Mouse (Mus musculus) megakaryocyte, embryonic 14.5 days (primary cell): ENCODE data around the gene Zfp39. TPM values are rescaled to one million over a fixed set of nuclear protein-coding genes. Genes with fewer than 3 reads are reported as not detected.
A peak's percentile ranks its signal among the peaks of the same experiment; 100 is the strongest.

ENCODE experiments used
- H3K27me3 ChIP-seq: replicated peaks from 2 replicates; pipeline ENCODE3; 2012; ENCODE audit warnings: inconsistent platforms
- H3K36me3 ChIP-seq: replicated peaks from 2 replicates; pipeline ENCODE3; 2012; ENCODE audit warnings: low read length, inconsistent platforms, mixed read lengths
- H3K4me1 ChIP-seq: 2 replicates; pipeline ENCODE4 v1.6.1; 2012; ENCODE audit warnings: inconsistent platforms
- H3K4me3 ChIP-seq: replicated peaks from 2 replicates; pipeline ENCODE3; 2012; ENCODE audit warnings: moderate library complexity, mild to moderate bottlenecking, inconsistent platforms
- H3K9me3 ChIP-seq: 2 replicates; pipeline ENCODE4 v1.6.1; 2012; ENCODE audit warnings: inconsistent platforms
- FLI1 ChIP-seq: IDR thresholded peaks from 2 replicates; pipeline ENCODE4 v1.6.1; 2012; ENCODE audit warnings: low read length, inconsistent platforms, mixed read lengths
- GATA1 ChIP-seq: IDR thresholded peaks from 3 replicates; pipeline ENCODE4 v1.6.1; 2012; ENCODE audit warnings: mixed read lengths, low read length, inconsistent platforms, borderline replicate concordance
- polyA plus RNA-seq: library from polyadenylated mRNA; stranded (reverse); fragments of >175 nt; gene quantifications from 2 replicates; pipeline ENCODE4 v1.2.3, GENCODE M21; 2012; ENCODE audit warnings: low replicate concordance; ENCODE audit not compliant: insufficient read depth

The Zfp39 gene
- polyA plus RNA-seq, 1 experiment = 0.11 TPM

DNA sequence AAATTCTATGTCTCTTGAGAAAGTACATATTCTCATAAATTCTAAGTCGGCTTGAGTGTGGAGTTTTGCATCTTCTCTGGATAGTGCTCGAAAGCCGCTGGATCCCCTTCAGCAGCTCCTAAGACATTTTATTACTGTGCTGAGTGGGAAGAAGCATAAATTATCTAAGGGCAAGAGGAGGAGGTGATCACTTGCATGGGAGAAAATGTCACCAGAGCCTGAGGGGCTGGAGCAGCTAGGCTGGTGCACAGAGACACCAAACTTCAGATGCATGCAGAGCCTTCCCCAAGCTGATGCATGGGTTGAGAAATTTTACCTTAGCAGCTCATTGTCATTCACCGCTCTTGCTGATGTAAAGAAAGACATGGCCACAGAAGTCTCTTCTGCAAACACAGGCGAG, 40.1 kb upstream of the Zfp39 start:
- no peak for TF ChIP-seq GATA1
- no peak for TF ChIP-seq FLI1
- Histone ChIP-seq H3K9me3 (peaks cover 4% of the 10 kb centered on the region; the same call in 1 of the 2 replicates), H3K27me3 (peaks cover 52% of the 10 kb centered on the region), H3K4me3 (no peak overlapping the region), H3K36me3 (no peaks in the 10 kb centered on the region), H3K4me1 (peaks cover 29% of the 10 kb centered on the region)

DNA sequence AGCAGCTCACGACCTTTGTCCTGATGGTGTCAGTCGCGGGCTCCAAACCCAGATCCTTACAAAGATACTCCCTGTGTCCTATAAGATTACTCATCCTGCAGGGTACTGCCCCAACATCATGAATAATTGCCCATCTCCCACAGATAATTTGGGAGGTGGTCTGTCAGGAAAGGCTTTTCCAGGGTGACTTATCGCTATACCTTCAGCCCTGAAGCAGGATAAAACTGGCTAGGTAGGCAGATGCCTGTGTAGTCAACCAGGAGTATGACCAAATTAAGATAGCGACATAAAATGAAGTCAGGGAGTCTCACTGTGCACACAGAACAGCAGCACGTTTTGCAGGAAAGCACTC, 35.0 kb upstream of the Zfp39 start:
- peaks cover 4% of the 10 kb centered on the region; the same call in 1 of the 2 replicates for H3K9me3 ChIP-seq
- TF ChIP-seq GATA1 = no peak
- TF ChIP-seq FLI1 = no peak
- peak overlapping the region; percentile 99 for H3K4me3 ChIP-seq
- H3K27me3 ChIP-seq = peaks cover 13% of the 10 kb centered on the region
- H3K4me1 ChIP-seq = peaks cover 42% of the 10 kb centered on the region
- peaks cover 29% of the 10 kb centered on the region for H3K36me3 ChIP-seq

DNA sequence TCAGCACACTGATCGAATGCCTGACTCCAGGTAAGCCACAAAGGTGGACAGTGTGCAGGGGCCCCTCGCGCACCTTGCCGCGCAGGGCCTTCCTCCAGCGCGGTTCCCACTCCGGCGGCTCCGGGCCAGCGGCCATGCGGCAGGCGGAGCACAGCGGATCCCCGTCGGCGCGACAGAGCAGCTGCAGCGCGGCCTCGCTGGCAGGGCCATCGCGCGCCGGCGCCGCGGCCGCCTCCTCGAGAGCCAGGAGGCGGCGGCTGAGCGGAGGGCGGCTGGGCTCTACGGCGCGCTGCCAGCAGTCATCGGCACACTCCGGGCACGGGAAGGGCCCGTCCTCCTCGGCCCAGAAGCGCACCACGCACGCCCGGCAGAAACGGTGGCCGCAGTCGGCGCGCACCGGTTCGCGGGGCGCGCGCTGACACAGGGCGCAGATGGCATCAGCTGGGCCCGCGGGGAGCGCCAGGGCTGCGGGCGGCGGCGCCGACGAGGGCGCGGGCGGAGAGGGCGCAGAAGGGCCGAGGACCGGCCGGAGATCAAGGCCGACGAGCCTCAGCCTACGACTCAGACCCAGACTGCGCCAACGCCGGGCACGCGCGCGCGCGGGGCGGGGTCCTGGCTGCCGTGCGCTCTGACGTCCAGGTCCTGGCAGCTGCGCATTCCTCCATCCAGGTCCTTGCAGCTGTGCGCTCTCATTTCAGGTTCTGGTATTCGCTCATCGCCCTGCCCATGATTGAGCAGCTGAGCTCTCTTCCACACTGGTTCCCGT, 34.5 kb upstream of the Zfp39 start, which contains the start of gene Rnf187:
Gene Rnf187 (minus strand): TSS at position 595 of the 766 bp plus-strand sequence.
- TF ChIP-seq GATA1 (no peak), FLI1 (no peak)
- Histone ChIP-seq H3K27me3 (peaks cover 9% of the 10 kb centered on the region), H3K4me1 (peaks cover 39% of the 10 kb centered on the region), H3K36me3 (peaks cover 34% of the 10 kb centered on the region), H3K9me3 (peaks cover 4% of the 10 kb centered on the region; the same call in 1 of the 2 replicates), H3K4me3 (peak within 1 kb of the TSS; percentile 99)

DNA sequence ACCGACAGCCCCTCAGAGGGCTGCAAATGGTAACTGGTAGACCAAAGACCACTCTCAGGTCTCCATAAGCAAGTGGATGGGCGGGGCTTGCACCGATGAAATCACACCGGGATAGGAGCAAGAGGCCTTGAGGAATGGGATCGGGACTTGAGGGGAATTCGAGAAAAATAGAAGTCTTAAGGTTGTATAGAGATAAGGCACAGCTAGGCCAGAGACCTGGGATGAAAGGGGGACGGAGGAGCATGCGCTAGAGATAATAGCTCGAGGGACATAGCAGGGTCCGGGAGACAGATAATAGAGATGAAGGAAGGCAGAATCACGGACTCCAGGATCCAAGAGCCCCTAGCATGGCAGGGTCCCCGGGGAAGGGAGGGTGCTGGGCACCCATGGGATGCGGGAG, 33.9 kb upstream of the Zfp39 start:
- peaks cover 40% of the 10 kb centered on the region for H3K36me3 ChIP-seq
- peak overlapping the region; percentile 99 for H3K4me3 ChIP-seq
- peaks cover 6% of the 10 kb centered on the region for H3K27me3 ChIP-seq
- H3K4me1 ChIP-seq = peaks cover 39% of the 10 kb centered on the region
- H3K9me3 ChIP-seq = peaks cover 4% of the 10 kb centered on the region; the same call in 1 of the 2 replicates
- no peak for TF ChIP-seq GATA1
- no peak for TF ChIP-seq FLI1

DNA sequence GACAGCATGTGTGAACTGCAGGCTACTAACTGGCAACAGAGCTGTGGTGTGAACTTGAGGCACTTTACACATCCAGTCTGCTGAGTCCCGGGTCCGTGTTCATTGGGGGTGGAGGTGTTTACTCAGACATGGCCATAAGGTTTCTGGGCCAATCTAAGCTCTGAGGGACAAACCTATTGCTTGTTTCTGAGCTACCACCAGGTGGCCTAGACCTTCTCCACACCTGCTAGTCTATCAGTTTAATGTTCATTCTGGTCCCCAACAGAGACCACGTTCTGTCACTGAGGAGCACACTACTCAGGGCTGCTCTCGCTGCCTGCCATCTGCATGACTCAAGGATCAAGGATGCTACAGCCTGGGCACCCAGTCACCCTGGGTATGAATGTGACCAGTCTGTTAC, 27.6 kb upstream of the Zfp39 start:
- peaks cover 61% of the 10 kb centered on the region for H3K4me1 ChIP-seq

DNA sequence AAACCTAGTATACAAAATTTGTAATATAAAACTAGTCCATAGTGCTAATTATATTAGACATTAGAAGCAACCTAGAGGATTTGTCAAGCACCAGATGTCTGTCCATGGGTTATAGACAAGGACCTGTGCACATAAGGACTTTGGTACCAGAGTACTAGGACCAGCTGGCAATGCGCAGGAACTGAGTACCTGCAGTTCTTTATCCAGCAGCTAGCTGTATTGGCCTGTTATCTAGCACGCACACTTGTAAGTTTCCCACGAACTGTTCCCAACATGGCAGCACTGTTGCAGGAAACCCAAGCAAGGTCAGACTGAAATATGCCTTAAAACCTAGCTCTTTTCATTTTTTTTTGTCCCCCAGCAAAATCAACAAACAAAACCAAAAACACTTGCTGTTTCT, 26.2 kb upstream of the Zfp39 start:
- TF ChIP-seq FLI1 (no peak), GATA1 (no peak)
- H3K36me3 ChIP-seq = peaks cover 44% of the 10 kb centered on the region
- peaks cover 53% of the 10 kb centered on the region for H3K4me1 ChIP-seq
- no peaks in the 10 kb centered on the region for H3K9me3 ChIP-seq
- no peak overlapping the region for H3K4me3 ChIP-seq
- H3K27me3 ChIP-seq = peaks cover 5% of the 10 kb centered on the region

More for the DNA sequence above, 27.6 kb upstream of the Zfp39 start:
- TF ChIP-seq GATA1 (no peak), FLI1 (no peak)
- Histone ChIP-seq H3K36me3 (peaks cover 55% of the 10 kb centered on the region), H3K4me3 (no peak overlapping the region), H3K9me3 (no peaks in the 10 kb centered on the region), H3K27me3 (no peaks in the 10 kb centered on the region)

DNA sequence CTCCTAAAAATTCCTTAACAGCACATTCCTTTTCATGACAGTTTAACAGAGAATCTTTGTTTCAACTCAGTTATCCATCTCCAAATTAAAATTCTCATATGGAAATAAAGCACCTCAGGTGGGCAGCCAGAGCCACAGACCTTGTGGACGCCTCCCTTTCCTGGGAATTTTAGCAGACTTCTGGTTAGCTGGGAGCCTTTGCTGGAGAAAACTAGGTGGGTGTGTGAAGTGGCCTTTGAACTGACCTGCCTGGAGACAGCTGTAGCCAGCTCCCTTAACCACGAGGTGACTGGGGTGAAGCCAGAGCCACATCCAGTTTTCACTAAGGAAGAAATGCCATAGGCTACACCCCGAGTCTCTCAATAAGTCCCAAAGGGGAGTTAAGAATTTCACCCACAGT, 25.6 kb upstream of the Zfp39 start:
- no peak overlapping the region for H3K4me3 ChIP-seq
- H3K9me3 ChIP-seq = no peaks in the 10 kb centered on the region
- TF ChIP-seq FLI1 (no peak), GATA1 (no peak)
- H3K4me1 ChIP-seq = peaks cover 53% of the 10 kb centered on the region
- peaks cover 8% of the 10 kb centered on the region for H3K27me3 ChIP-seq
- H3K36me3 ChIP-seq = peaks cover 40% of the 10 kb centered on the region

DNA sequence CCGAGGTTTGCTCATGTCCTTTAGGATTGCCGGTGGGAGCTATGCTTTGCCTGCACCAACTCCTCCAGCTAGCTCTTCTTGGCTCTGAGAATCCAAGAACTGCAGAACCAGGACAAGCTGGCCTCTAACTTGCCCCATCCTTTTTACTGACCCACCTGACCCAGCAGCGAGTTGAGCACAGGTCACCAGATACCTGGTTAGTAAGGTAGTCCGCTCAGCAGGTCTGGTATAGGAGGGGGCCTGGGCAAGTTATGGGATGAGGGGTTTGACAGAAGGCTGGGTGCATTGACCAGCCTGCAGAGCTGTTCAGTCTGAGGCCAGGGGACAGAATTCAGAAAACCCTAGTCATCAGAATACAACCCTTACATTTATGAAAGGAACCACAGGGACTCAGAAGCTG, 25.0 kb upstream of the Zfp39 start:
- Histone ChIP-seq H3K9me3 (no peaks in the 10 kb centered on the region), H3K4me1 (peaks cover 53% of the 10 kb centered on the region), H3K27me3 (peaks cover 9% of the 10 kb centered on the region), H3K4me3 (no peak overlapping the region), H3K36me3 (peaks cover 34% of the 10 kb centered on the region)
- TF ChIP-seq FLI1 (no peak), GATA1 (no peak)

DNA sequence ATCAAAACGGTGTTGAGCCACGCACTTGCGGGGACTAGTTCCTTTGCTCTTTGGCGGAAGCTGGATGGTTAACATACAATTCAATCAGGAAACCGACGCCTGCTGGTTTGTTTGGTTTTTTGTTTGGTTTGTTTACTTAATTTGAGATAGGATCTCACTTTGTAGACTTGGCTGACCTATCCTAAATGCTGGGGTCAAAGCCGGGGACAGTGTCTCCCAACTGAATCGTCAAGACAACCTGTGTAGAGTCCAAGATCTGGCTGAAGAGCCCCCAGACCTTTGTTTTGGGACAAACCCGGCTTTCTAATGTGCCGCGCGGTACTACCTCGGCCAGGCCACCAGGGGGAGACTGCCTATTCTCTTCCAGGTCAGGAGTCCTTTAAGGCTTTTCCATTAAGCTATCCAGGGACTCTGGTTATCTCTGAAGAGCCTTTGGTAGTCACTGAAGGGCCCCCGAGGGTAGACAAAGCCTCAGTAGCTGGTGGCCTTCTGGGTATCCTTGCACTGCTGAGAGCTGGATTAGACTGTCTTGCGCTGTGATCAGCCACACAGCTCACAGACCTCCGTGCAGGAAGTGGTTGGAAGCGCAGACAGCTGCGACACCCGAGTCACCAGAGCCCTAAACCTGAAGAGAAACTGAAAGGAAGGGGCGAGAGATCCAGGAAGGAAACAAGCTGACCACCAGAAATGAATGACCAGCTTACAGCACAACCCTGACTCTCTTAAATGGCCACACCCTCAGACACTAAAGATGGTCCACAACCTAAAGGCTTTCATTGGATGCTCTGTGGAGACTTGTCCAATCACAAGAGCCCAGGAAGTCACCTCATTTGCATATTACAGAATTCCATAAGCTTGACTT, 24.0 kb upstream of the Zfp39 start:
- Histone ChIP-seq H3K4me1 (peaks cover 53% of the 10 kb centered on the region), H3K36me3 (peaks cover 24% of the 10 kb centered on the region), H3K4me3 (peak overlapping the region; percentile 94), H3K9me3 (no peaks in the 10 kb centered on the region), H3K27me3 (peaks cover 20% of the 10 kb centered on the region)
- TF ChIP-seq FLI1 = no peak
- TF ChIP-seq GATA1 = no peak

DNA sequence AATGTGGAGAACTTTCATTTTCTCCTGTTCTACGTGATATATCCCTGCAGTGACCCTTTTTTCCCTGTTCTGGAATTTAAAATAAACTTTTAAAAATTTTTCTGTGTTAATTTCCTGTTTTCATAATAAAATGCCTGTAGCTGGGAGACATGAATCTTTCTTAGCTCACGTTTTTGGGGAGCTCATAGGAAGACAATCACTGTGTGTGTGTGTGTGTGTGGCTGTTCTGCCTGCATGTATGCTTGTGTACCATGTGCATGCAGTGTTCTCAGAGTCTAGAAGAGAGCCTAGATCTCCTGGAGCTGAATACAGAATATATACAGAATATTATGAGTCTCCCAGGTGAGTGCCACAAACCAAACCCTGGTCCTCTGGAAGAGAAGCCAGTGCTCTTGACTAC, 23.0 kb upstream of the Zfp39 start:
- peaks cover 25% of the 10 kb centered on the region for H3K27me3 ChIP-seq
- no peak overlapping the region for H3K4me3 ChIP-seq
- H3K4me1 ChIP-seq = peaks cover 48% of the 10 kb centered on the region
- no peak for TF ChIP-seq GATA1
- no peaks in the 10 kb centered on the region for H3K9me3 ChIP-seq
- peaks cover 14% of the 10 kb centered on the region for H3K36me3 ChIP-seq
